Mouse (Mus musculus): ENCODE measurements around the gene Aldh1l1.
A peak's percentile ranks its signal among the peaks of the same experiment; 100 is the strongest.

Gene Aldh1l1

DNA sequence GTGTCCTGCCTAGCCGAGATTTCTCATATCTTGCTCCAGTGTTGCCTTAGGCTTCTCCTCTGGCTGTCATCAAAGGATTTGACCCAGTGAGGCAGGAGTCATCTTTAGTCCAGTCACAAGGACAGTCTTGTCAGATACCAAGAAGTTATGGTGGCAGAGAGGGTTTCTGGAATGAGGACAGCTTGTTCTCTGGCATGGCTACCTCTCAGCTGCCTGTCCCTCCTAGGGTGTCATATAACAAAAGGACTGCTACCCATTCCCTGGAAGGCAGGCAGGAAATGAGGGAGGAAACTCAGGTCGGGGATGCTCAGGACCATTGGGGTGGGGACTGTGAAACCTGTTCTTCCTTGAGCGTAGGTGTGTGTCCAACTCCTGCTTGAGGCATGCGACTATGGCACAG, 14.1 kb upstream of the Aldh1l1 start:
- DNase-seq (ENCODE audit: low read depth, low spot score) = no peak

DNA sequence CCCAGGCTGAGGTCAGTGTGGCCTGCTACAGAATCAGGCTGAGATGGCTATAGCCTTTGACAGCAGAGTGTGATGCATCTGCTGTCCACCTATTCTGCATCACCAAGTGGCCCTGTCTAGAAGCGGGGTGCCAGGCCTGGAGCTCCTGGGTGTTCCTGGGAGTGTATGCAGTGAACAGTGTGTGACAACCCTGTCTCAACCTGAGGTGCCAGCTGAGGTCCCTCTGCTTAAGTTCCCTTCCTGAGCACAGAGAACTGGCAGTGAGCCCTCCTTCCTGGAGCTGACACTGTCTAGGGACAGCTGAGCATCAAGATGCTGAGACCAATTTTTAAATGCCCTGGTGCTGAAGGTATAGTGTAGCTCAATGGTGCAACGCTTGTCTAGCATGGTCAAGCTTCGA, 13.5 kb upstream of the Aldh1l1 start:
- no peak for DNase-seq (ENCODE audit: low read depth, low spot score)

DNA sequence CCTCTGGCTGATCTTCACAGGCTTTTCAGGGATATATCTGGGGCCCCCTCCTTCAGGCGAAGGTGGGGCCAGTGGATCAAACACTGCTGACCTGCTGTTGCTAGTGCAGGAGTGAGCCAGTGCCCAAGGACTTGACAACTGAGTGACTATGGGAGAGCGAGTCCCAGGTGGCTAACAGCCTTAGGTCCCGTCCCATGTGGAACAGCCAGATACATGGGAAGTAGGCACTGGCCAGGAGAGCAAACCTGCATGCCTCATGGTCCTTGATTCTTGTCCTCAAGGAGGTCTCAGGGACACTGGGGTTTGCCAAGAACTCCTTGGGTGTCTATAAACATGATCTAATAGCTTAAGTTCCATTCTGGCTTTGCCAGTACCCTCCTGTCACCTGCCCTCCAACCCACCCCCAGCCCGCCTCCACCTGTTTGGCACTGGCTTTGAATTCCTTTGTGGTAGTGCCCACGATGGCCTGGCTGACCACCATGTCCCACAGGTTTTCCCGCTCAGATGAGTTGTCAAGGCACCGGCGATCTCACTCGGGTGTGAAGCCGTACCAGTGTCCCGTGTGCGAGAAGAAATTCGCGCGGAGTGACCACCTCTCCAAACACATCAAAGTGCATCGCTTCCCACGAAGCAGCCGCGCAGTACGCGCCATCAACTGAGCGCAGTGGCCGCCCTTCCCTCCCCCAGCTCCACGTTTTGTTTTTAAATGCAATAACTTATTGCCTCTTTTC, 12.4 kb upstream of the Aldh1l1 start:
- DNase-seq (ENCODE audit: low read depth, low spot score) = no peak

DNA sequence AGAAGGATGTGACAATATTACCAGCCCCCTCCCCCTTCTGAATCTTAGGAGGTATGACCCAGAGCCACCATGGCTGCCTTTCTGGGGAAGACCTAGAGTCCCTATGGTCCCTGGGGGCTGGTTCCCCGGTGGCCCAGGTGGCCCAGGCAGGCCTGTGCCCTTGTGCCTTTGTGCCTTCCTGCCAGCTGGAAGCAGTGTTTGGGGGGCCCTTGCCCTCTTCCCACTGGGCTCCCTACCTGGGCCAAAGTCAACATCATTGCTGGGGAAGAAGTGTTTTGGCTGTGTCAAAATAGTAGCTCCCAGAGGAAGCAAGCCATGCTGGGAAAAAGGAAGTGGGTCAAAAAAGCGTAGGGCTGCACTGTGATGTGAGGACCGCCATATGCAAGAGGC, 11.9 kb upstream of the Aldh1l1 start:
- DNase-seq (ENCODE audit: low read depth, low spot score) = no peak

DNA sequence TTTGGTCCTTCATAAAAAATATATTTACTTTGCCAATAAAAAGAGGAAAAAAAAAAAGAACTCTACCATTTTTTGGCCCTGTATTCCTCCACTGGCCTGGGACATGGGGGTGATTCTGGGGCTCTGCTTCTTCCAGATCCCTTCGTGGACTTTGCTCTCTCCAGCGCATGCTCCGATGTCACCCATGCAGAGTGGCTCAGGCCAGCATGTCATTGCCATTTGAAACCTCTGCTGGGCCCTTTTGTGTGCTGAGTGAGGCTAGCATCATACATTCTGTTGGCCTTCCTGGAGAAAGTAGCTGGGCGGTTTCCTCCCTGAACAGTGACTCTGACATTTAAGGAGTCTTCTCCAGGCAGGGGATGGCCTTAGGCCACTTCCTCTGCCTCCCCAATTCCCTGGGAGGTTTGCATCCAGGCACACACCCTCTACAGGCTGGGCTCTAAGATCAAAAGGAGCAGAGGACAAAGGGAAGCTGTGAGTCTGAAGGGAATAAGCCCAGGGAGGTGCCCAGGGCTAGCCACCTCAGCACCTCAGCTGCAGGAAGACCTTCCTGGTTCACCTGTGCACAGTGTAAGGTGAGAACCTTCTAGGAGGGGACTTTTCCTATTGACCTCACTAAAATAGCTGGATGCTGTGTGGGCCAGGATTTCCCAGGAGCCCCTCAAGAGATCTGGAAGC, 10.9 kb upstream of the Aldh1l1 start:
- no peak for DNase-seq (ENCODE audit: low read depth, low spot score)

DNA sequence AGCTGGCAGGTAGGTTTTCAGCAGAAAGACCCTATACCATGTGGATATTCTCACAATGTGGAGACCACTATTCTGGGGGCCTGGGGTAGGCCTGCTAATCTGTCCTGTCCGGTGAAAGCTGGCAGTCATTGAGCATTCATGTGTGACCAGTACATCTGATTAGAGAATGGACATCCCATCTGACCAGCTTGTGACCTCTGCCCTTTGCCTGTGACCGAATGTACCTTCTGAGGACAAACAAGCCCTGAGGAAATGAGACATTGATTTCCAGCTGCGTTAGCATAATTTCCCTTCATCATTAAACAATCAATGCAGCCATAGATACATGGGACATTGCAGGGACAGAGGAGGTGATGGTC, 10.4 kb upstream of the Aldh1l1 start:
- DNase-seq (ENCODE audit: low read depth, low spot score) = no peak

DNA sequence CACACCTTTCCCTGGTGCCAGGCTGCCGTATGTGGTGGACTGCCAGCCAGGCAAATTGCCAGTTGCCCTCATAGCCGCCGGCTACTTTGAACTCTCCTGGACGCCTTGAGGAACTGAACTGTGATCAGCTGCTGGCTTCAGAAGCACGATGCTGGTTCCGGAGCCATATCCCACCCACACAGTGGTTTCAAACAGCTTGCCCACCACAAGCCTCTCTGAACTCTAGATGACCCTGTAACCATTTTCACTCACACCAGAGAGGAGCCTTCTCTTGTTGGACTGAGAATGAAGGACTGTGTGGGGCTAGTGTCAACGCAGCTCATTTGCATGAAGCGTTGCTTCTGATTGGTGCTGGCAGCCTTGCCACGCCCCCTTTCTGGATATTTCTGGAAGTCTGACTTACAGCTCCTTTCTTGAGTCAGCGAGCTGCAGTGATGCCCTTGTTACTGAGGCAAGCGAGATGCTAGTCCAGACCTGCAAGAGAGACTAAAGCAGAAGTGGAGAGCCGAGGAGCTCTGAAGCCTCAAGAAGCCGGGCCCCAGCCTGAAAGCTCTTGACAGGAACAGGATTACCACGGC, 9.2 kb upstream of the Aldh1l1 start:
- DNase-seq (ENCODE audit: low read depth, low spot score) = peak; percentile 27

DNA sequence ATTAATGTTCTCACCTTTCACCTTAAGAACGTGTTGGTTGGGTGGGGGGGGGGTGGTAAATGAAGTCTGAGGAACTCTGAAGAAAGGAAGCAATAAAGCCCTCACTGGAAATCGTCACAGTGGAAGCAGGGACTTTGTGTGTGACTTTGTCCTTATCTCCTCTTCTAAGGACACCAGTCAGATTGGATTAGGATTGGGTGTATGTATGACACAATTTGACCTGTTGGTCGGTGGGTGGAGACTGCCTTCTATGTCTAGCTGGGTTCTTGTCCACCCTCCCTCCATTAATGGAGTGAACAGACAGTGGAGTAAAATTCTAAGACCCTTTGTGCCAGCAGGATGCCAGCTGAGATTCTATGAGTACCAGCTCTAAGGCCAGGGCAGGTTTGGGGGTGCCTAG, 2.0 kb upstream of the Aldh1l1 start:
- DNase-seq (ENCODE audit: low read depth, low spot score) = no peak

DNA sequence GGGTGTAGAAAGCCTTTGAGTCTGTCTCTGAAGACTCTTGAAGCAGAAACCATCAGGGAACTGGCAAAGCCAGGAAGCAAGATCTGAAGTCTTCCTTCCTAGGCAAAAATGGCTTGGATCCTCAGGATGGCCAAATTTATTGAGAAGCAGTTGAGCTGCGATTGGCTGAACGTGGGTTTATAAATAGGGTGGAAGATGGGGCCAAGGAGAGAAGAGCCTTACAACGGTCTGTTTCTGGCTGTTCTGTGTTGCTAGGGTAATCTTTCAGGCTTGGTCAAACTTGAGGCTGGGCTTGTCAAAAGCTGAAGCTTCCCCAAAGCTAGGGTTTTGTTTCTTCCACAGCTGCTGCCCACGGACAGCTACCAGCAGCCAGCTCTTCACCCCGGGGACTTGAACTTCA, 1.4 kb upstream of the Aldh1l1 start:
- DNase-seq (ENCODE audit: low read depth, low spot score) = no peak

DNA sequence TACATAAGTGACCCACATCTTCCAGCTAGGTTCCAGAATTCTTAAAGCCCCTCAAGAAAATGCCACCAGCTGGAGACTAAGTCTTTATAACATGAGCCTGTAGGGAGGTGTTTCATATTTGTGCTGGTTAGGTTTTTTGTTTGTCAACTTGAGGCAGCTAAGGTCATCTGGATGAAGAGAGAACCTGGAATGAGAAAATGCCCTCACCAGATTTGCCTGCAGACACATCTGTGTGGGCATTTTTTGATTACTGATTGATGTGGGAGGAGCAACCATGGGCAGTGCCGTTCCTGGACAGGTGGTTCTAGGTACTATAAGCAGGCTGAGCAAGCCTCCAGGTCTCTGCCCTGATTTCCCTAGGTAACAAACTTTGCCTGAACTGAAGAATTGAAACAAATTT, 1.3 kb downstream of the Aldh1l1 start:
- DNase-seq (ENCODE audit: low read depth, low spot score) = no peak

DNA sequence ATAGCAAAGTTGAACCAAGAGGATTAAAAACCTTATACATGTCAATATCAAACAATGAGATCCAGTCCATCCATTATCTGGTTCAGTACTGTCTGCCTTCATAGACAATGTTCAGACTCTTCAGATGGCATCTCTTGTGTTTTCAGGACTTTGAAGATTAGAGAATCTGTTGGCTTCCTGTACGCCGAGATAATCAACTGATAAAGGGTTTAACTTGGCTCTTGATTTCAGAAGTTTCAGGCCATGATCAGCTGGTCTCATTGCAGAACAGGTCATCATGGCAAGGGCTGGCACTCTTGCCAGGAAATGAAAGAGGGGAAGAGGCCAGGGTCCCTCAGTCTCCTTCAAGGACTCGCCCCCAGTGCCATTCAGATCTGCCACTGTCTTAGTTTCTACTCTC, 3.3 kb downstream of the Aldh1l1 start:
- no peak for DNase-seq (ENCODE audit: low read depth, low spot score)

DNA sequence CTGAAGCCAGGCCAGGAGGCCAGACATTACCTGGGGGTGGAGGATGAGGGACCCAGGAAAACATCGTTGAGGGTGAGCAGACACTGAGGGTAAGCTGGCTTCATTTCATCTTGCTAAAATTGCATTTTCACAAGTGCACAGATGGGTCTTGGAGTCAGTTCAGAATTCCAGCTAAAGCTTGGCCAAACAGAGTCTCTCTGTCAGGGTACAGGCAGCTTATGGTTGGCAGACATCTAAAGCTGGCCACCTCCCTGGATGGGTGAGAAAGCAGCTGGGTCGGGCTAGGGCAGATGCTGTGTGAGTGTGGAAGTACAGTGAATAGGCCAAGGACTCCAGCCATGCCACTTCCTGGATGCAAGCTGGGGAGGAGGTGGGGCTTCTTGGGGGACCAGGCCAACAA, 4.7 kb downstream of the Aldh1l1 start:
- DNase-seq (ENCODE audit: low read depth, low spot score) = no peak

DNA sequence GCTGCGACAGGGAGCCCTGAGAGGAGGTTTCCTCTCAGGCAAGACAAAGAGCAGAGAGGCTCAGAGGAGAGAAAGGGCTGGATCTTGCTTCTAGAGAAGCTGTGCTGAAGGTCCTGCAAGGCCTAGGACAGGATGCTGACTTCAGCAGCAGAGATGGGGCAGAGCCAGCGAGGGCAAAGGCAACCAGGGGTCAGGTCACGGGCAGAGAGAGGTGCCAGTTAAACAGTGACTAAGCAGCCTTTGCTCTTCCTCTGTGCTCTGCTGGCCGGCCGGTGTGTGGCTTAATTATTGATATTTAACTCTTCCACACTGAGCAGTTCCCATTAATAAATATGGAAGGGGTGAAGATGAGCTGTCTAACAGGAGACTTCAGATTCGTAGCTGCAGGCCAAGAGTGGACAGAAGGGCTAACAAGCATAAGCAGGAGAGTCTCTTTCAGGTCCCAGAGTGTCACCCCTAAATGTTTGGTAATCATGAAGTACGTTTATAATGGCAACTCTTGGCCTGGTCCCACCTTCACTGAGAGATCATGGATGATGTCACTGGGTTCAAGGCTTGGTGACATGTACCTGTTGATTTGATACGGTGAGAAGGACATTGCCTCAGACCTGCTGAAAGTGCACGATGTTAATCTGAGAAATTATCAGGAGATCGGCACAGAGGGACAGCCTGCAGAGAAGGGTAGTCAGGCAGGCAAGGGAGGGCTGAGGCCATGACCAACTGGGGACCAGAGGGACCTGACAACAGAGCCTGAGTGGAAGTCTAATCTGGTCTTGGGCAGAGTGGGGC, 5.9 kb downstream of the Aldh1l1 start:
- DNase-seq (ENCODE audit: low read depth, low spot score) = no peak

DNA sequence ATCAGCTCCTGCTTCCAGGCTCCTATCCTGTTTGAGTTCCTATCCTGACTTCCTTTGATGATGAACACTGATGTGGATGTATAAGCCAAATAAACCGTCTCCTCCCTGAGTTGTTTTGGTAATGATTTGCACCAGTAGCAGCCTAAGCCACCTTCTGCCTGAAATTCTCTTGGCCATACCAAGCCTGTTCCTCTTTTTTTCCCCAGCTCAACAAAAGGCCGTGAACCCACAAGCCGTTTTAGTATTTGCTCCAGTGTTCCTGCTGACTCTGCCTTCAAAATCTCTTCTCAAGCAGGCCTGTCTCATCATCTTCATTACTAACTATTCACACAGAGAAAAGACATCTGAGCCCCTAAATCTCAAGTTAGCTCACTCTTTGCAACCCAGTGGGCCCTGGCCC, 7.9 kb downstream of the Aldh1l1 start:
- DNase-seq (ENCODE audit: low read depth, low spot score) = no peak

DNA sequence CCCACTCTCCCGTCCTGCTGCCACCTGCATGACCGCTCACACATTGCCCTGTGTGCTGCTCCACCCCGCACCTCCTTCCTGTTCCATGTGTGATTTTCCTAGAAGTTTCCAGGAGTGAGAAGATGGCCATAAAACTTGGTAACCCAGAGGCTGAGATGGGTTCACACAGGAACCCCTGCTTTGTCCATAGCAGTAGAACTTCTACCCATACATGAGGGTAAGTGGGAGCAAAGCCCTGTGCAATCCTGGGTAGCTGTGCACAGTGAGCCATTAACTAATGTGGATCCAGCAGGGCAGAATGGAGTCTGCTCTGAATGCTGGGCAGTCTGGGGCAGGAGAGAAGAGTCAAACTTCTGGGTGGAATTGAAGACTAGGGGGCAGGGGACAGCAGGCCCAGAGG, 8.3 kb downstream of the Aldh1l1 start:
- DNase-seq (ENCODE audit: low read depth, low spot score) = no peak

DNA sequence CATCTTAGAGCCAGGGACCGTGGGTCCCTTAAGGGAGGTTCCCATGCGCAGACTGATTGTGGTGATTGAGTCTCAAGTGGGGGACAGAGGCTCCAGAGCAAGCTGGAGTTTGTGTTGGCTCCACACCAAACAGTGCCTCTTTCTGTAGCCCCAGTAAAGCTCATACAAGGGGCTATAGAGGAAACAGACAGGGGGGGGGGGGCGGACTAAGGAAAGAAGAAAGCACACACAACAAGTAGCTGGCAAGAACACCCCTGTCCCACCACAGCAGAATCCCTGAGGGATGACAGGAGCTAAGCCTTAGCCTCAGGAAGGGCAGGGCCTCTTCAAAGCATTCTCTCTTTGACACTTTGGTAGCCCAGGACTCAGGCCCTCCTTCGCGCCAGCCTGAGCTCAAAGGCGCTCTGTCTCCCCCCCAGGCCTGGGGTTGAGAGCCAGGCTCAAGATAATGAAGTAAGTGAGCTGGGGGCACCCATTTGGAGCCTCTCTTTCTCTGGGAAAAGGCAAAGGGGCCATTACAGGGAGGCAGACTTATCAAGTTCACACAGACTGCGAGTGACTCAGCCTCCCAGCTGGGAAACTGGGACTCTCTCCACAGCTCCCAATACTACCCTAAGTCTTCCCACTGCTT, 9.2 kb downstream of the Aldh1l1 start:
- DNase-seq (ENCODE audit: low read depth, low spot score) = no peak

DNA sequence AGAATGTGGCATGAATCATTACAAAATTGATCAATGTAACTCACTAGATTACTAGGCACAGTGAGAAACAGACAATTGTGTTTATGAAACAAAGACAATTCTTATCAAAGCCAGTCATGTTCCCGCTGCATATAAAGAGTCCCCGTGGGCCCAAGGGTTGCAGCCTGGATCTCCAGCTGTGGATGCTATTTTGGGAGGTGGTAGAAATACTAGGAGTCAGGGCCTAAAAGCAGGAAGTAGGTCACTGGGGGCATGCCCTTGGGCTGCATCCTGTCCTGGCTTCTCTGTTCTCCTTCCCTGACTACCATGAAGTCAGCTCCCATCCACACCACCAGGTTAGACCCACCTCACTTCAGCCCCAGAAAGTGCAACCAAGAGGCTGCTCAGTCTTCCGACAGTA, 10.0 kb downstream of the Aldh1l1 start:
- no peak for DNase-seq (ENCODE audit: low read depth, low spot score)

DNA sequence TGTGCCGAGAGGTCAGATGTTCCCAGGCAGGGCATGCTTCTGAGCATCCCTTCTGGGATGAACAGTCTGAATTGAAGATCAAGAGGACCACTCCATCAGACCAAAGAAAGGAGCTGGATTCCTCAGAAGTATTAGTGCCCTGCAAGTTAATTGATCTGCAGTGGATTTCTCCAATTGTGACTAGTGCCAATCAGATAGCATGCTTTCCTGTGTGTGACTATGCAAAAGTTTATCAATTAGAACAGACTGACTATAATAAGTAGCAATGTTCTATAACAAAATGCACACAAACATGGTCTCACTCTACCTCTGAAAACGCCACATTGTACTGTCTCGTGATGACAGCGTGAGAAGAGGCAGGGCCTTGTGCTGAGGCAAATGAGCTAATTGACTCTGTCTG, 13.3 kb downstream of the Aldh1l1 start:
- no peak for DNase-seq (ENCODE audit: low read depth, low spot score)

DNA sequence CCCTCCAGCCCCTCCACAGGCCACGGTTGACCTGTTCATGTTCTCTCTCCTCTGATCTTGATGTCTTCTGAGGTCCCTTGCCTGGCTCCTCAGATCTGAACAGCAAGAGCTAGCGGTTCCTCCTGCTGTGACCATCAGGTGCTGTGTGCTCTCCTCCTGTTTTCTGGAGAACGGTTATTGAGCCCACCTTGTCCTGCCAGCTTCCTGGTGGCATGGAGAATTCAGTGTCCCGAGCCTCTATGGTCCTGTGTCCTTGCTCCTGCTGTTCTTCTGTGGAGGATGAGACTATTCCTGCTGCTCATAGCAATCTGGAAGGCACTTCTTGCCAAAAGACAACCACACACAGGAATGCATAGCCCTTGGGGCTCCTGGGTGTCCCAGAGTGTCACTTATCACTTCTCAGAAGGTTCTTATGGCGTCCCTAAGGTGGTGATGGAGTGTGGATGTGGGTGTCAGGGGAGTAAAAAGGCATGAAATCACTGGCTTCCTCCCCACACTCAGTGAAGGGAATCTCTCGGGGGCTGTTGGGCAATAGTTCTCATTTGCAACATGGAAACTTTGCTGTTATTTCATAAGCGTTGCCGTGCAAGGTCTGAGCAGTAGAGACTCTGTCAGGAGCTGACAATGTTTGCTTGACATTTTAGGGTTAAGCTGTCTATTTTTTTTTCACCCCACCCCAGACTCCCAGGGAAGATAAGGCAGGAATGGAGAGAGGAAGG, 15.2 kb downstream of the Aldh1l1 start:
- no peak for DNase-seq (ENCODE audit: low read depth, low spot score)

DNA sequence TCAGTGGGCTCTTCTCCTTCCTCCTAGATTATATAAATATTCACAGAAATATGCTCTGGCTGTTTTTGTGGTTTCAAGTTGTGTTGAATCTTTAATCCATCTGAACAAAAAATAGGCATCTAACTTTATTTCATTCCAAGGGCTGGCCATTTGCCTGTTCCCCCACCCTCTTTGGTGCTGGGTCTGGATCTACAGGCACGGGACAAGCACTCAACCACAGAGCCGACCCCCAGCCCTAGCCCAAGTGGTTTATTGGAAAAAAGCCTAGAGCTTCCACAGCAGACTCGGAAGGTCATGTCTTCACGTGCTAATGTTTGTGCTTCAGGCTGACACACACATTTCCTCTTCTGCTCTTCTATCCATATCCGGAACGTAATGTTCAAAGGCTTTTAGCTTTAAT, 19.7 kb downstream of the Aldh1l1 start:
- DNase-seq (ENCODE audit: low read depth, low spot score) = no peak

DNA sequence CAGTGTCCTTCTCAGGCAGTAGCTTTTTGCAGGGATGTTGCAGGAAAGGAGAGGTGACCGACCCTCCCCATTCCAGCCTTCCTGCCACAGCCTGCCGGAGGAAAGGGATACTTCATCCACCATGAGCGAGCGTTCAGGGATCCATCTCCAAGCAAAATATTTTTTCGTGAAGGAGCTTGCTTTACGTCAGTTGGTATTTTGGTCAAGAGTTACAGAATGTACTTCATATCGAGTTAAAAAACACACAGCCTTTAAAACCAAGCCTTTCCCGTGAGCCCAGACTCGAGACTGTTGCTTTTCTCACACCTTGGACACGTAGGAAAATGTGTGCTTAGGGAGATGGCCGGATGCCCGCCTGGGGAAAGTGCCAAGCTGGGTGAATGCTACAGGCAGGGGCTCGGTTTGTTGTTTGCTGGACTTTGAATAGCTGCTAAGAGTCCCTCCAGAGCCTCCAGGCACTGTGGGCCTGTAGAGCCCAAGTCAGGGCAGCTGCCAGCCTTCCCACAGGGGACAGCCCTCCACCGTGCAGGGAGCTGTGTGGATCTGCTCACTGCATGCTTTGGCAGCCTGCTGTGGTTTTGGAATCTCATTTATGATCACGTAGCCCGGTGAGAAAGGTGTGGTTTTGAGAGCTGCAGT, 20.6 kb downstream of the Aldh1l1 start:
- no peak for DNase-seq (ENCODE audit: low read depth, low spot score)

Measured in mesoderm, embryonic 11.5 days (tissue).